Mouse (Mus musculus): ENCODE measurements around the gene Gpsm1. TPM values are rescaled to one million over a fixed set of nuclear protein-coding genes. Genes with fewer than 3 reads are reported as not detected.

Gene Gpsm1
- polyA plus RNA-seq (2015; fragmentation: Nextera tagmentation; extraction: Ambion mirVana), result 18.5 and 18.7 TPM in 2 replicates

DNA sequence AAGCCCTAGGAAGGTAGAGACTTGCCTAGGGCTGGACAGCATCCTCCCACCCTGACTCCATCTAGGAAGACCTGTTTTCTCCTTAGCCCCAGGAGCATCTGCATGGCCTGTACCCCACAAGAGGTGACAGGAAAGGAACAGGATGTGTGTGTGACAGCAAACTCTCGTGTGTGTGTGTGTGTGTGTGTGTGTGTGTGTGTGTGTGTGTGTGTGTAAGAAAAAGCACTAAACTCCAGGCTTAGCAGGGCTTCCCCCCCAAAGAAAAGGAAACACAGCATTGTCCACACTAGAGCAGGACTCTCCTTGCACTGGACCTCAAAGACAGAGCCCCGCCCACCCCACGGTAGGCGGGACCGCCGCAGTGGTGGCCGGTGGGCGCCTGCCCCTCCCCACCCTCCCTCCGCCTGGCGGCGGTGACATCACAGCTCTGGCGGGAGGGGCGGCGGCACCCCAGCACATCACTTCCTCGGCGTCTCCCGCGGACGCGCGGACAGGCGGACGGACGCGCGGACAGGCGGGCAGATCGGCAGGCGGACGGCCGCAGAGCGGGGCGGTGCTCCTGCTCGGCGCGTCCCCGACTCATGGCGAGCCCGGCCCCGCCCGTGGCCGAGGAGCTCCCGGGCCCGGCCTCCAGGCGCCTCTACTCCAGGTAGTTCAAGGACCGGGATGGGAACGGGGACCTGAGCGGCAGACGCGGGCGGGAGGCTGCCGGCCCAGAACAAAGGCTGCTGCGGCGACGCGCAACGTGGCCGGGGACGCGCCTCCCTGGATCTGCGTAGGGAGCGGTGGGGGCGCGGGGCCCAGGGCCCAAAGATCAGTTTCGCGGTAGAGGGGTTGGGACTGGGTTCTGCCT, at the start of gene Gpsm1:
Gene Gpsm1 (plus strand): TSS at position 444 of the 853 bp plus-strand sequence.

GRCm38 (mm10) chr2:26294457-26294856, 20.9 kb upstream of the Gpsm1 start, which contains the start of gene Ccdc187:
Gene Ccdc187 (minus strand): TSS chr2:26294557.

DNA sequence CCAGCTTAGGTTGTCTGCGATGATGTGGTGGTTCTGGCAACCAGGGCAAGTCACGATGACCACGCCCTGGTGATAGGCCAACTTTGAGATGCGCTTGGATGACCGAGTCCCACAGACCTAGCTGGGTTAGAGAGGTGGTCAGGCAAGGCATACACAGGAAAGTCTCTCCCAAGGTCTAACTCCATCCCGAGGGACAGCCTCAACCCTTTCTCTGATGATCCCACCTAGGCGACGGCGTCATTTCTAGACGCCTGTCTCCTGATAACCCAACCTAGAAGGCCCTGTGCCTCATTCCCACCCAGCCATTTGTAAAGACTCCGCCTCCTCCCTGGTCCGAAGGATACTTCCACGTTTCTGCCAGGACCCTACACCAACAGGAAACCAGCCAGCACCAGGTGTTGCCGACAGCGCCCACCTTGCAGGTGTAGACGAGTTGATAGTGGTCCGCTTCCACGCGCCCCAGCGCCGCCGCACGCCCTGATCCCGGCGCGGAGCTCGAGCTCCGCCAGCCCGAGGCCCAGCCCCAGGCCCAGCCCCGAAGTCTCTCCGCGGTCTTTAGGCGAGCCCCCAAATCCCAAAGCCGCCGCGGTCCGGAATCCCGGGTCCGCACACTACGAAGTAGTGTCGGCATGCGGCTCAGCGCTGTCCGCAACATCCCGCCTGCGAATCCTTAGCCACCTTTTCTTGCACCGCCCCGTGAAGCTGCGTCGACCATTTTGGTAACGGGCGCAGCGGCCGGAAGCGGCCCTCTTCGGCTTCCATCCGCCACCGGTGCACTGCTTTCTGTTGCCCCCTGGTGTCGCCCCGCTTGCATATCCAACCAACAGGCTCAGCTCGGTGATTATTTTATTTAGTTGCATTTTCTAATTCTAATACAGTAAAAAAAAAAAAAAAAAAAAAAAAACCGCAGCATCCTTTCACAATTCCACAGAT, 36.3 kb downstream of the Gpsm1 start, which contains the start of gene Dnlz:
Gene Dnlz (minus strand): TSS at position 753 of the 933 bp plus-strand sequence.

GRCm38 (mm10) chr2:26360772-26361171, 45.5 kb downstream of the Gpsm1 start, which contains the start of gene Card9:
Gene Card9 (minus strand): TSS chr2:26360918.

DNA sequence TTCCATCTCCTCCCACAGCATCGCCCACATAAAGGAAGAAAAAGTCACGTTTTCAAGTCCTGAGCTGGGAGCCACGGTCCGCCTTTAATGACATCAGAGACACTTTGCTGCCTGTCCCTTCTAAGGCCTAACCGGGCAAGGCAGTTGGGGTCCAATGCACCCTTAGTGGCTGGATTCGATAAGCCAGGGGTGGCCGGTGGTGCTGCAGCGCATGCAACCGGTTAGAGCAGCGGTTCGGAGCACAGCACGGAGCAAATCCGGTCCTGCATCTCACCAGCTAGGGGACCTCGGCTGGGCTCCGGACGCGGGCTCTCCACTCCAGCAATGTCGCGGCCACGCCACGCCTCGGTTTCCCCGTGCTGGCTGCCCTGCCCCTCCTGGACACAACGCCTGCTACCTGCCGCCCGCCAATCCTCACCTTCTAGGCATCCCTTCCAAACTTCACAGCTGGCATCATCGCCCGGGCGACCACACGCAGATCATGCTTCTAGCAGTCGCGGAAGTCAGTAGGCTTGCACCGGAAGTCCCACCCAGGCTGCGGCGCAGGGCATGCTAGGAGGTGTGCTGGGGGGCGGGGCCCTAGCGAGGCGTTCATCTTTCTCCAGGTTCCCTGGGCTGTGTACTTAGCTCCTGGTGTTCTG, 64.9 kb downstream of the Gpsm1 start, which contains the start of gene Snapc4:
Gene Snapc4 (minus strand): TSS at position 523 of the 641 bp plus-strand sequence.

DNA sequence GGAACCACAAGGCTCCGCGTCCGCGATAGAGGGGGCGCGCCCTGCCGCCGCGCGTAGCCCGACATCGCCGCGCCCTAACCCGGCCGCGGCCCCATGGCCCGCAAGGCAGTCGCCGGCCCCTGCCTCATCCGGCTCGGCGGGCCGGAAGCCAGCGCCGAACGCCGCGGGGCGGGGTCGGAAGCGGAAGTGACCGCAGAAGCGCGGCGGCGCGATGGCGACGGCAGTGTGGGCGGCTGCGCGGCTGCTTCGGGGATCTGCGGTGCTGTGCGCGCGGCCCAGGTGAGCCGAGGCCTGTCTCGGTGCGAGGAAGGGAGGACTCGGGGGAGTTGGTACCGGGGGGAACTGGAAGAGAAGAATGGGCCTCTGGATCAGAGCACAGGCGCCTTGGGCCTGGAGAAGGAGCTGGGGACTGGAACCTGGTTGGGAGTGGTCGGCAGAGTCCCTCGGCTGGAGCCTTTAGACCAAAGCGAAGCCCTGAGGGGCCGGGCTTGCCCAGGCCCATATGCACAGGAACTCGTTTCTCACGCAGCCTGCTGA, 73.9 kb downstream of the Gpsm1 start, which contains the start of the genes Entr1 and Pmpca:
Gene Entr1 (minus strand): TSS at position 163 of the 537 bp plus-strand sequence.
Gene Pmpca (plus strand): TSS at position 186 of the 537 bp plus-strand sequence.

Other genes starting within 250 kb of the Gpsm1 start
- 33.4 and 34.4 TPM in 2 replicates for gene Nacc2, start 192.3 kb upstream of the Gpsm1 start, polyA plus RNA-seq (2015; fragmentation: Nextera tagmentation; extraction: Ambion mirVana)
- not detected in 2 replicates for gene Lhx3, start 107.2 kb upstream of the Gpsm1 start, polyA plus RNA-seq (2015; fragmentation: Nextera tagmentation; extraction: Ambion mirVana)
- gene Qsox2, start 78.0 kb upstream of the Gpsm1 start, polyA plus RNA-seq (2015; fragmentation: Nextera tagmentation; extraction: Ambion mirVana), result 15.8 and 16.8 TPM in 2 replicates
- gene Ccdc187, start 21.0 kb upstream of the Gpsm1 start, polyA plus RNA-seq (2015; fragmentation: Nextera tagmentation; extraction: Ambion mirVana), result 0.10 and 0.30 TPM in 2 replicates
- 16.4 and 17.4 TPM in 2 replicates for gene Dnlz, start 36.6 kb downstream of the Gpsm1 start, polyA plus RNA-seq (2015; fragmentation: Nextera tagmentation; extraction: Ambion mirVana)
- 0.52 and 2.4 TPM in 2 replicates for gene Card9, start 45.4 kb downstream of the Gpsm1 start, polyA plus RNA-seq (2015; fragmentation: Nextera tagmentation; extraction: Ambion mirVana)
- 9.9 and 10.2 TPM in 2 replicates for gene Snapc4, start 65.1 kb downstream of the Gpsm1 start, polyA plus RNA-seq (2015; fragmentation: Nextera tagmentation; extraction: Ambion mirVana)
- 61.4 and 68.2 TPM in 2 replicates for gene Entr1, start 73.8 kb downstream of the Gpsm1 start, polyA plus RNA-seq (2015; fragmentation: Nextera tagmentation; extraction: Ambion mirVana)
- 65.7 and 71.1 TPM in 2 replicates for gene Pmpca, start 73.8 kb downstream of the Gpsm1 start, polyA plus RNA-seq (2015; fragmentation: Nextera tagmentation; extraction: Ambion mirVana)
- 7.9 and 8.8 TPM in 2 replicates for gene Inpp5e, start 93.7 kb downstream of the Gpsm1 start, polyA plus RNA-seq (2015; fragmentation: Nextera tagmentation; extraction: Ambion mirVana)
- 12.1 and 13.2 TPM in 2 replicates for gene Sec16a, start 129.7 kb downstream of the Gpsm1 start, polyA plus RNA-seq (2015; fragmentation: Nextera tagmentation; extraction: Ambion mirVana)
- 5.7 and 5.8 TPM in 2 replicates for gene Notch1, start 201.1 kb downstream of the Gpsm1 start, polyA plus RNA-seq (2015; fragmentation: Nextera tagmentation; extraction: Ambion mirVana)

All from urinary bladder, postnatal 0 days (tissue).